Mouse (Mus musculus) liver, embryonic 16.5 days (tissue): Measurements from ENCODE around the gene Tob2. TPM values are rescaled to one million over a fixed set of nuclear protein-coding genes. Genes with fewer than 3 reads are reported as not detected.

Source experiments
- ATAC-seq: fragments of 200-750 bp; cut with Nextera tagmentation; 2 replicates; pipeline ENCODE4 v1.8.0; 2017; ENCODE audit warnings: low read depth, mild to moderate bottlenecking, moderate number of reproducible peaks, moderate library complexity
- H3K27ac ChIP-seq: fragments of 300-500 bp; sonication (generic); 2 replicates; pipeline ENCODE4 v1.5.1; 2014; ENCODE audit warnings: mild to moderate bottlenecking, low read length
- H3K27me3 ChIP-seq: fragments of 300-500 bp; sonication (generic); 2 replicates; pipeline ENCODE4 v1.6.1; 2014; ENCODE audit warnings: low read depth, low read length, mixed read lengths; ENCODE audit not compliant: control insufficient read depth, insufficient read depth
- H3K36me3 ChIP-seq: fragments of 300-500 bp; sonication (generic); 2 replicates; pipeline ENCODE4 v1.6.1; 2014; ENCODE audit warnings: mild to moderate bottlenecking; ENCODE audit not compliant: control insufficient read depth, insufficient read depth
- H3K4me1 ChIP-seq: fragments of 300-500 bp; sonication (generic); 2 replicates; pipeline ENCODE4 v1.6.1; 2014; ENCODE audit warnings: low read depth, low read length, mixed read lengths; ENCODE audit not compliant: control insufficient read depth
- H3K4me2 ChIP-seq: fragments of 300-500 bp; sonication (generic); 2 replicates; pipeline ENCODE4 v1.6.1; 2014; ENCODE audit warnings: low read depth, low read length, mixed read lengths
- H3K4me3 ChIP-seq: fragments of 300-500 bp; sonication (generic); 2 replicates; pipeline ENCODE4 v1.5.1; 2014; ENCODE audit warnings: low read depth, mild to moderate bottlenecking, low read length
- H3K9ac ChIP-seq: fragments of 300-500 bp; sonication (generic); 2 replicates; pipeline ENCODE4 v1.6.1; 2014; ENCODE audit warnings: low read depth, low read length
- H3K9me3 ChIP-seq: fragments of 300-500 bp; sonication (generic); replicated peaks from 2 replicates; pipeline ENCODE4 v1.6.1; 2016; ENCODE audit warnings: low read length; ENCODE audit not compliant: control insufficient read depth
- WGBS: fragments of 180-500 bp; shearing (Covaris S2); extraction: QIAGEN DNeasy Blood & Tissue Kit; methylation state at CpG from one replicate; pipeline ENCODE4 v1.1.7; 2014; ENCODE audit not compliant: insufficient replicate concordance; 5-methylcytosine and 5-hydroxymethylcytosine counted together
- polyA plus RNA-seq: library from polyadenylated mRNA; unstranded; fragments of >200 nt; fragmentation: Nextera tagmentation; extraction: Ambion mirVana; gene quantifications from 2 replicates; pipeline ENCODE4 v1.2.1, GENCODE M21; 2015

The Tob2 gene
- polyA plus RNA-seq, 1 experiment from 2014 or later, result 14.9 TPM

- WGBS, result 2% methylated on average over 33 of the region's 33 CpGs
- peaks cover 12% of the 10 kb centered on the region for H3K4me1 ChIP-seq
- no peaks in the 10 kb centered on the region for H3K9me3 ChIP-seq
- peaks cover 9% of the 10 kb centered on the region for H3K27me3 ChIP-seq
- H3K9ac ChIP-seq, result peak overlapping the region; percentile 35; the same call in 1 of the 2 replicates
- peak overlapping the region; percentile 48 for H3K4me3 ChIP-seq
- no peaks in the 10 kb centered on the region for H3K36me3 ChIP-seq
- H3K27ac ChIP-seq, result no peak overlapping the region
- peak overlapping the region; percentile 53 for H3K4me2 ChIP-seq
- ATAC-seq, result peak; percentile 28; the same call in 1 of the 2 replicates
These were observed 22.3 kb downstream of the Tob2 start for GRCm38 (mm10) chr15:81836124-81836821.

GRCm38 (mm10) chr15:81835007-81835880, 23.4 kb downstream of the Tob2 start:
- H3K36me3 ChIP-seq, result no peaks in the 10 kb centered on the region
- peaks cover 9% of the 10 kb centered on the region for H3K27me3 ChIP-seq
- H3K4me3 ChIP-seq, result no peak overlapping the region
- H3K9ac ChIP-seq, result no peak overlapping the region
- H3K4me2 ChIP-seq, result no peak overlapping the region
- no peak overlapping the region for H3K27ac ChIP-seq
- peaks cover 12% of the 10 kb centered on the region for H3K4me1 ChIP-seq
- no peak for ATAC-seq
- 60% methylated on average over 10 of the region's 10 CpGs for WGBS
- H3K9me3 ChIP-seq, result no peaks in the 10 kb centered on the region

- Histone ChIP-seq H3K9me3 (no peaks in the 10 kb centered on the region), H3K4me2 (no peak overlapping the region), H3K27me3 (peaks cover 9% of the 10 kb centered on the region), H3K36me3 (no peaks in the 10 kb centered on the region), H3K9ac (no peak overlapping the region), H3K4me3 (no peak overlapping the region), H3K27ac (no peak overlapping the region), H3K4me1 (peaks cover 10% of the 10 kb centered on the region)
- 61% methylated on average over 3 of the region's 3 CpGs for WGBS
- ATAC-seq, result no peak
These were observed 24.3 kb downstream of the Tob2 start for GRCm38 (mm10) chr15:81834171-81834841.

- Histone ChIP-seq H3K27ac (no peak overlapping the region), H3K27me3 (peaks cover 9% of the 10 kb centered on the region), H3K4me3 (no peak overlapping the region), H3K9me3 (no peaks in the 10 kb centered on the region), H3K36me3 (no peaks in the 10 kb centered on the region), H3K9ac (no peak overlapping the region), H3K4me1 (peaks cover 10% of the 10 kb centered on the region), H3K4me2 (no peak overlapping the region)
- no peak for ATAC-seq
- WGBS, result 62% methylated on average over 4 of the region's 4 CpGs
These were observed 25.1 kb downstream of the Tob2 start for GRCm38 (mm10) chr15:81833481-81833880.

GRCm38 (mm10) chr15:81832219-81832618, 26.4 kb downstream of the Tob2 start:
- WGBS, result 49% methylated on average over 3 of the region's 3 CpGs
- H3K9me3 ChIP-seq, result no peaks in the 10 kb centered on the region
- H3K4me1 ChIP-seq, result peaks cover 10% of the 10 kb centered on the region
- no peak overlapping the region for H3K4me2 ChIP-seq
- no peak for ATAC-seq
- no peak overlapping the region for H3K27ac ChIP-seq
- H3K27me3 ChIP-seq, result peaks cover 8% of the 10 kb centered on the region
- no peak overlapping the region for H3K9ac ChIP-seq
- H3K36me3 ChIP-seq, result no peaks in the 10 kb centered on the region
- no peak overlapping the region for H3K4me3 ChIP-seq

GRCm38 (mm10) chr15:81831136-81831825, 27.3 kb downstream of the Tob2 start:
- peaks cover 3% of the 10 kb centered on the region; the same call in 1 of the 2 replicates for H3K27me3 ChIP-seq
- no peak overlapping the region for H3K9ac ChIP-seq
- H3K4me2 ChIP-seq, result 0 out of 2 replicates have a peak overlapping the region, but pooled peaks have one; percentile 26
- no peak overlapping the region for H3K4me3 ChIP-seq
- ATAC-seq, result peak; percentile 90
- no peaks in the 10 kb centered on the region for H3K36me3 ChIP-seq
- H3K9me3 ChIP-seq, result no peaks in the 10 kb centered on the region
- peak overlapping the region; percentile 48; the same call in 1 of the 2 replicates for H3K27ac ChIP-seq
- H3K4me1 ChIP-seq, result peaks cover 7% of the 10 kb centered on the region
- 15% methylated on average over 24 of the region's 24 CpGs for whole genome bisulfite sequencing

GRCm38 (mm10) chr15:81830530-81830929, 28.1 kb downstream of the Tob2 start:
- Histone ChIP-seq H3K9ac (no peak overlapping the region), H3K27me3 (no peaks in the 10 kb centered on the region), H3K4me3 (no peak overlapping the region), H3K36me3 (no peaks in the 10 kb centered on the region), H3K9me3 (no peaks in the 10 kb centered on the region), H3K27ac (no peak overlapping the region), H3K4me2 (no peak overlapping the region), H3K4me1 (no peaks in the 10 kb centered on the region; the same call in none of the 2 replicates)
- 68% methylated on average over 4 of the region's 4 CpGs for WGBS
- ATAC-seq, result no peak

- WGBS, result 58% methylated on average over 2 of the region's 2 CpGs
- H3K9ac ChIP-seq, result no peak overlapping the region
- no peaks in the 10 kb centered on the region for H3K36me3 ChIP-seq
- no peak for ATAC-seq
- no peak overlapping the region for H3K27ac ChIP-seq
- H3K4me3 ChIP-seq, result no peak overlapping the region
- H3K9me3 ChIP-seq, result no peaks in the 10 kb centered on the region
- no peak overlapping the region for H3K4me2 ChIP-seq
- no peaks in the 10 kb centered on the region for H3K27me3 ChIP-seq
- no peaks in the 10 kb centered on the region; the same call in none of the 2 replicates for H3K4me1 ChIP-seq
These were observed 29.4 kb downstream of the Tob2 start for GRCm38 (mm10) chr15:81829208-81829580.
